Mouse (Mus musculus) forebrain, embryonic 14.5 days (tissue): ENCODE results near the gene Zmiz2. TPM values are rescaled to one million over a fixed set of nuclear protein-coding genes. Genes with fewer than 3 reads are reported as not detected.
A peak's percentile ranks its signal among the peaks of the same experiment; 100 is the strongest.

Experiments used
- ATAC-seq: fragments of 200-750 bp; cut with Nextera tagmentation; 2 replicates; pipeline ENCODE4 v1.8.0; 2017; ENCODE audit warnings: mild to moderate bottlenecking, moderate library complexity
- DNase-seq: peaks from one replicate; pipeline ENCODE4 v3.0.0-alpha.2; 2015; ENCODE audit warnings: low spot score
- H3K27ac ChIP-seq: fragments of 300-500 bp; sonication (generic); 2 replicates; pipeline ENCODE4 v1.5.1; 2014; ENCODE audit warnings: low read depth, mild to moderate bottlenecking, control low read depth, low read length, moderate library complexity
- H3K27me3 ChIP-seq: fragments of 300-500 bp; sonication (generic); replicated peaks from 2 replicates; pipeline ENCODE4 v1.6.1; 2014; ENCODE audit warnings: low read length, control low read depth, mixed read lengths; ENCODE audit not compliant: control insufficient read depth, insufficient read depth
- H3K36me3 ChIP-seq: fragments of 300-500 bp; sonication (generic); 2 replicates; pipeline ENCODE4 v1.6.1; 2014; ENCODE audit warnings: low read length, control low read depth; ENCODE audit not compliant: control insufficient read depth, insufficient read depth
- H3K4me1 ChIP-seq: fragments of 300-500 bp; sonication (generic); 2 replicates; pipeline ENCODE4 v1.6.1; 2014; ENCODE audit warnings: antibody characterized with exemption, low read length, control low read depth; ENCODE audit not compliant: control insufficient read depth, insufficient read depth
- H3K4me2 ChIP-seq: fragments of 300-500 bp; sonication (generic); 2 replicates; pipeline ENCODE4 v1.6.1; 2014; ENCODE audit warnings: mild to moderate bottlenecking, control low read depth, low read length
- H3K4me3 ChIP-seq: fragments of 300-500 bp; sonication (generic); 2 replicates; pipeline ENCODE4 v1.5.1; 2014; ENCODE audit warnings: low read depth, low read length, control low read depth
- H3K9ac ChIP-seq: fragments of 300-500 bp; sonication (generic); 2 replicates; pipeline ENCODE4 v1.6.1; 2014; ENCODE audit warnings: mild to moderate bottlenecking, low read length, control low read depth, moderate library complexity
- H3K9me3 ChIP-seq: fragments of 300-500 bp; sonication (generic); replicated peaks from 2 replicates; pipeline ENCODE4 v1.6.1; 2016; ENCODE audit warnings: low read length, control low read depth, mixed read lengths; ENCODE audit not compliant: control insufficient read depth
- WGBS: fragments of 180-500 bp; shearing (Covaris S2); extraction: QIAGEN DNeasy Blood & Tissue Kit; methylation state at CpG from one replicate; pipeline ENCODE4 v1.1.7; 2014; 5-methylcytosine and 5-hydroxymethylcytosine counted together
- polyA plus RNA-seq: library from polyadenylated mRNA; unstranded; fragments of >200 nt; fragmentation: Nextera tagmentation; extraction: Ambion mirVana; gene quantifications from 2 replicates; pipeline ENCODE4 v1.2.1, GENCODE M21; 2014

The Zmiz2 gene
- polyA plus RNA-seq, 1 experiment from 2014 or later, result 28.6 TPM

- peaks cover 94% of the 10 kb centered on the region for H3K36me3 ChIP-seq
- 92% methylated on average over 7 of the region's 7 CpGs for WGBS
- no peak for ATAC-seq
Observed at GRCm38 (mm10) chr11:6430186-6430585, 41.3 kb downstream of the Zmiz2 start.

GRCm38 (mm10) chr11:6436442-6436841 lies 47.6 kb downstream of the Zmiz2 start:
- DNase-seq, result peak; percentile 41

More at GRCm38 (mm10) chr11:6430186-6430585, 41.3 kb downstream of the Zmiz2 start:
- Histone ChIP-seq H3K9ac (no peak overlapping the region), H3K4me1 (no peaks in the 10 kb centered on the region), H3K4me3 (no peak overlapping the region), H3K27ac (no peak overlapping the region), H3K27me3 (no peaks in the 10 kb centered on the region), H3K9me3 (no peaks in the 10 kb centered on the region), H3K4me2 (no peak overlapping the region)
- DNase-seq, result no peak

GRCm38 (mm10) chr11:6437667-6438066 lies 48.8 kb downstream of the Zmiz2 start:
- WGBS, result 95% methylated on average over 2 of the region's 2 CpGs
- H3K9me3 ChIP-seq, result no peaks in the 10 kb centered on the region
- no peaks in the 10 kb centered on the region for H3K4me1 ChIP-seq
- no peak overlapping the region for H3K4me3 ChIP-seq
- H3K27ac ChIP-seq, result no peak overlapping the region
- ATAC-seq, result no peak
- no peak for DNase-seq
- peaks cover 62% of the 10 kb centered on the region for H3K36me3 ChIP-seq
- no peaks in the 10 kb centered on the region for H3K27me3 ChIP-seq
- H3K4me2 ChIP-seq, result no peak overlapping the region
- H3K9ac ChIP-seq, result no peak overlapping the region

More at GRCm38 (mm10) chr11:6436442-6436841, 47.6 kb downstream of the Zmiz2 start:
- WGBS, result 75% methylated on average over 8 of the region's 8 CpGs
- peak; percentile 72 for ATAC-seq
- Histone ChIP-seq H3K4me2 (no peak overlapping the region), H3K4me3 (no peak overlapping the region), H3K36me3 (peaks cover 74% of the 10 kb centered on the region), H3K27me3 (no peaks in the 10 kb centered on the region), H3K27ac (no peak overlapping the region), H3K9ac (no peak overlapping the region), H3K4me1 (no peaks in the 10 kb centered on the region), H3K9me3 (no peaks in the 10 kb centered on the region)

GRCm38 (mm10) chr11:6440171-6440570 lies 51.3 kb downstream of the Zmiz2 start:
- 96% methylated on average over 4 of the region's 4 CpGs for WGBS
- H3K4me3 ChIP-seq, result no peak overlapping the region
- H3K27me3 ChIP-seq, result no peaks in the 10 kb centered on the region

GRCm38 (mm10) chr11:6442566-6442965 lies 53.7 kb downstream of the Zmiz2 start:
- ATAC-seq, result no peak
- Histone ChIP-seq H3K9ac (no peak overlapping the region), H3K9me3 (no peaks in the 10 kb centered on the region), H3K4me2 (peak overlapping the region; percentile 69; the same call in 1 of the 2 replicates), H3K4me1 (peaks cover 7% of the 10 kb centered on the region), H3K36me3 (peaks cover 17% of the 10 kb centered on the region), H3K27ac (no peak overlapping the region), H3K4me3 (no peak overlapping the region), H3K27me3 (no peaks in the 10 kb centered on the region)
- 95% methylated on average over 4 of the region's 4 CpGs for WGBS
- DNase-seq, result no peak

More at GRCm38 (mm10) chr11:6440171-6440570, 51.3 kb downstream of the Zmiz2 start:
- H3K9ac ChIP-seq, result no peak overlapping the region
- H3K36me3 ChIP-seq, result peaks cover 38% of the 10 kb centered on the region
- no peak overlapping the region for H3K4me2 ChIP-seq
- ATAC-seq (no peak), DNase-seq (no peak)
- no peaks in the 10 kb centered on the region for H3K9me3 ChIP-seq
- no peak overlapping the region for H3K27ac ChIP-seq
- peaks cover 7% of the 10 kb centered on the region for H3K4me1 ChIP-seq

- DNase-seq, result no peak
- no peaks in the 10 kb centered on the region for H3K27me3 ChIP-seq
- H3K4me3 ChIP-seq, result peak overlapping the region; percentile 74
- peaks cover 12% of the 10 kb centered on the region for H3K36me3 ChIP-seq
- peak overlapping the region; percentile 87 for H3K9ac ChIP-seq
- no peak overlapping the region for H3K27ac ChIP-seq
- peak overlapping the region; percentile 69 for H3K4me2 ChIP-seq
- WGBS, result 50% methylated on average over 4 of the region's 4 CpGs
- H3K4me1 ChIP-seq, result peaks cover 7% of the 10 kb centered on the region
- H3K9me3 ChIP-seq, result no peaks in the 10 kb centered on the region
- ATAC-seq, result no peak
Observed at GRCm38 (mm10) chr11:6443102-6443501, 54.2 kb downstream of the Zmiz2 start.

- 2% methylated on average over 10 of the region's 10 CpGs for WGBS
- no peaks in the 10 kb centered on the region for H3K9me3 ChIP-seq
- H3K27me3 ChIP-seq, result no peaks in the 10 kb centered on the region
- ATAC-seq (no peak), DNase-seq (no peak)
- peaks cover 7% of the 10 kb centered on the region for H3K4me1 ChIP-seq
- H3K36me3 ChIP-seq, result peaks cover 6% of the 10 kb centered on the region; the same call in 1 of the 2 replicates
- peak overlapping the region; percentile 69 for H3K4me2 ChIP-seq
- peak overlapping the region; percentile 74 for H3K4me3 ChIP-seq
- peak overlapping the region; percentile 87 for H3K9ac ChIP-seq
- peak overlapping the region; percentile 95 for H3K27ac ChIP-seq
Observed at GRCm38 (mm10) chr11:6443727-6444076, 54.8 kb downstream of the Zmiz2 start.

GRCm38 (mm10) chr11:6444077-6444853 lies 55.4 kb downstream of the Zmiz2 start, which contains the start of gene H2afv:
H2afv (minus strand) TSS chr11:6444443.
- Histone ChIP-seq H3K9me3 (no peaks in the 10 kb centered on the region), H3K27ac (peak within 1 kb of the TSS; percentile 95), H3K4me1 (peaks cover 7% of the 10 kb centered on the region), H3K36me3 (peaks cover under 1% of the 10 kb centered on the region; the same call in 1 of the 2 replicates), H3K27me3 (no peaks in the 10 kb centered on the region), H3K4me2 (peak within 1 kb of the TSS; percentile 69), H3K9ac (peak within 1 kb of the TSS; percentile 87), H3K4me3 (peak within 1 kb of the TSS; percentile 74)
- DNase-seq (peak; percentile 100), ATAC-seq (peak; percentile 99)
- under 1% methylated on average over 62 of the region's 80 CpGs for WGBS

GRCm38 (mm10) chr11:6445441-6445840 lies 56.6 kb downstream of the Zmiz2 start:
- Histone ChIP-seq H3K4me3 (no peak overlapping the region), H3K36me3 (no peaks in the 10 kb centered on the region), H3K4me2 (no peak overlapping the region), H3K27me3 (no peaks in the 10 kb centered on the region), H3K4me1 (peaks cover 7% of the 10 kb centered on the region), H3K9ac (no peak overlapping the region), H3K27ac (no peak overlapping the region), H3K9me3 (no peaks in the 10 kb centered on the region)
- ATAC-seq (no peak), DNase-seq (no peak)
- 84% methylated on average over 4 of the region's 4 CpGs for WGBS
